Mouse (Mus musculus) mammary gland, adult 2 months (tissue): ENCODE measurements around the gene Lgals2. TPM values are rescaled to one million over a fixed set of nuclear protein-coding genes. Genes with fewer than 3 reads are reported as not detected.

Experiments
- polyA plus RNA-seq: library from polyadenylated mRNA; depleted of rRNA; stranded (reverse); fragments of >200 nt; gene quantifications from 2 replicates; pipeline ENCODE4 v1.2.3, GENCODE M21; 2012; ENCODE audit warnings: low replicate concordance; rRNA removed

Lgals2 gene
- not detected in 2 replicates for polyA plus RNA-seq

DNA sequence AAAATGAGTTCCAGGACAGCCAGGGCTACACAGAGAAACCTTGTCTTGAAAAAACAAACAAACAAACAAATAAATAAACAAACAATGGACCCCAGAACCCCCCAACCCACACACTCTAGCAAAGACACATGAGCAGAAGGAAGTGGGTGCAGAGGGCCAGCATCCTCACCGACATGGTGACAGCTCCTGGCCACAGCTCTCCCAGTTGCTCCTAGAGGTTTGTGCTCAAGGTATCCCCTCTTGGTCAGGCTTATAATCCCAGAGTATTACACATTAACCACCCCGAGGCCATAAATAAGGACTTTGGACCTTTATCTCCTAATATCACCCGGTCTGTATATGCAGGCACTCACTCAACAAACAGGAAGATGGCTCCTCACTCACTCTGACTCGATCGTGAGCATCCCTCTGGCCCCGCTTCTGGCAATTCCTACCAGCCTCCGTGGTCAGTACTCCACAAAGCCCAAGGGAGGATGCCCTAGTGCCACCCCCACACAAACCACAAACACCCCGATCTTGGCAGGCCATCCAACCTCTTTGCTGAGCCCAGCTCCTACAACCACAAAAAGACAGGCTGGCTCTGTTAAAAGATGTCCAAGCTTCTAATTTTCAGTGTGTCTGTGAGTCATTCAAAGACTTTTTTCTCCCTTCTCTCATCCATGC is at the start of gene Lgals2:
Lgals2 (minus strand) TSS at position 227 of the 663 bp plus-strand sequence.

DNA sequence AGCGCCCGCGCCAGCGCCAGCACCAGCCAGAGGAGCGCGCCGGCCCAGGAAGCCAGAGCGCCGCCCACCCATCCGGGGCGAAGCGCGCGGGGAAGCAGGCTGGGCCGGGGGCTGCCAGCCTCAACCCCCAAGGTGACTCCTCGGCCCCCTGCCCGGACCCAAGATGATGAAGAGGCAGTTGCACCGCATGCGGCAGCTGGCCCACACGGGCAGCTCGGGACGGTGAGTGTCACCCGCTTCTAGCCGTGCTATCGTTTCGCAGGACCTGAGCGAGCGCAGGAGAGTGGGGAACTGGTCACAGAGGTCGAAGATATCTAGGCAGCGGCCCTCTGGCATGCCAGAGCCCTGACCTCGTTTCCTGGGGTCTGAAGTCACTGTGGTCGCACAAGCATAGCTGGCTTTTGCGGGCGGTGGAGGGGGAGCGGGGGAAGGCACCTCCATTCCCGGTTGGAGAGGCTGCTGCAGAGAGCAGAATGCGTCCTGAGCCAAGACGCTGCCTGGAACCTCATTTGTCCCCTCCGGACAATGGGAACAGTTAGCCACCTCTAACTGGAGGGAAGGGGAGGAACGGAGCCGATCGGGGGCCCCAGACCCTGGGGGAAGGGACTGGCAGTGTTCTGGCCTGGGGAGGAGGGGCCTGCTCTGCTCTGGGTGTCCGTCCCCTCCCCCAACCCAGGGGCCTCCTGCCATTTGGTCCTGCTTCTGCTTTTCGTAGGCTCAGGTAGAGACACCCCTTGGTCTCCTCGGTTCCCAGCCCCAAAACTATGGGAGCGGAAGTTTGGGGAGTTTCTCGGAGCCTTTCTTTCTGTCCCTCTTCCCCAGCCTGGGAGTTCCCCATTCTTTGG is 44.6 kb upstream of the Lgals2 start, which contains the start of gene Sh3bp1:
Sh3bp1 (plus strand) TSS at position 29 of the 845 bp plus-strand sequence.

DNA sequence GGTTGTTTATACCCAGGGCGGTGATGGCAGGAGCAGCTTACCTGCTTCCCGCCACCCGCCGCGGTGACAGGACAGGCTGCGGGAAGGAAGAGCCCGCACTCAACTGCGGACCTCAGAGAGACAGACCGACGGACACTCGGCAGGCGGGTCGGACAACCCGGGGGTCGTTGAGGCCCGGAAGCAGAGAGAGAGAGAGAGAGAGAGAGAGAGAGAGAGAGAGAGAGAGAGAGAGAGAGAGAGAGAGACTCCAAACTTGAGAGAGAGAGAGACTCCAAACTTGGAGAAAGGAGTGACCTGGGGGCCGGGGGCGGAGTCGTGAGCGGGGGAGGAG is 44.0 kb upstream of the Lgals2 start, which contains the start of gene Gm49510:
Gm49510 (plus strand) TSS at position 259 of the 331 bp plus-strand sequence.

DNA sequence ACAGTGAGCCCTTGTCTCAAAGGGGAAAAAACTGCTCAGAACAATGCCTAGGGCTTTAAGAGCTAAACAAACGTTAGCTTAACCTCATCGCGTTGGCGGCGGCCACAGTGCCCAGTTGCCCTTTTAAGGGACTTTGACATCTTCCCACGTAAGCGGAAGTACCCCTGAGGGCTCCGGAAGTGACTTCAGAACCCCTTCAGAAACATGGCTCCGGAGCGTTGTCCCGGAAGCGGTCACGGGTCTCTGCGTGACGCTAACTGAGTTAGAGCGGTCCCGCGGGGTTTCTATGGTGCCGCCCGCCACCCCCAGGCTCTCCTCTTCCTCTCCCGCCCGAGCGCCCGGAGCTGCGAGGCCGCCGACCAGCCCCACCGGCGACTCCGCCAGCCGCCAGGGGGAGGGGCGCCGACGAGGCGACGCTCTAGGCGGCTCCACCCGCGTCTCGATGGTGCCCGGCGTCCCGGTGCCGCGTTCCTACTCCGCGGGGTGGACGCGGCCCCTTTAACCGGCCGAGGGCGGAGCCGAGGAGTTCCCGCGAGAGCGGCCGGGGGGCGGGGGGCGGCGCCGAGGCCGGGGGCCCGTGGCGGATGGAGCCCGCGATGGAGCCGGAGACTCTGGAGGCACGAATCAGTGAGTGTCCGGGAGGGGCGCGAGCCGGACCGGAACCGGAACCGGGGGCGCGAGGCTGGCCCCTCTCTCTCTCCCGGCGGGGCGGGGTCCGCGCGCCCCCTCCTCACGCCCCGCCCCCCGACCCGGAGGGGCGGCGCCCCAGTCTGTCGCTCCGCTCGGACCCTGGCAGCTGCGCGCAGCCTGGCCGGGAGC is 21.9 kb upstream of the Lgals2 start, which contains the start of gene Gga1:
Gga1 (plus strand) TSS at position 200 of the 819 bp plus-strand sequence.

DNA sequence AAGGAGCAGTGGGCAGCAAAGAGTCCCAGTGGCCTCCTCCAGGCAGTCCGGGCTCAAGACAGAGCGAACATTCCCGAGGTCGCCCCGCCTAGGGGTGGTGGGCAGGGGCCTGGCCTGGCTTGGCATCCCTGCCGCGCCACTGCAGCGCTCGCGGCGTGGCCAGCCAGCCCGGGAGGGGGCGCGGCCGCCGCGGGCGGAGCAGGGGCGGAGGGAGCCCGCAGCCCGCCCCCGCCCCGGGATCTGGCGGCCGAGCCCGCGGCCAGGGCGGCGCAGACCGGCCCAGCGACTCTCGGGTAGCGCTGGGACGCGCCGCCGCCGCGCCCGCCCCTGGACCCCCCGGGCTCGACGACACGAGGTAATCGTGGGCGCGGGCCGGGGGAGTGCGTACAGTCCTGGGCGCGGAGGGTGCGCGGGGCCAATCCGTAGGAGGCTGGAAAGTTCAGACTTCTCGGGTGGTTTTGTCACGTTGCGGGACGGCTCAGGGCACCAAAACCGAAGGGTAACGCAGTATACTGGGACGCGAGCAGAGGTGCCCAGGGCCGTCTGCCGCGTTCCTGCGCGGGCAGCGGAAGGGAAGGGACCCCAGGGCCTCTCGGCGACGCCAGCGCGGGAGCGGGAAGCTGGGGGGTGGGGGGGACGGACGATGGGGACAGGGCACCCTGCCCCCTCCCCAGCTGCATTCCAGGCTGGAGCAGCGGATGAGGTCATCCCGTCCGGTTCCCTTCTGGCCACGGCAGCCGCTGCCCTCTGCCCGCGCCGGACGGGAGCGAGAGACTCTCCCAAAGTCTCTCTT is 12.8 kb downstream of the Lgals2 start, which contains the start of gene Cdc42ep1:
Cdc42ep1 (plus strand) TSS at position 254 of the 793 bp plus-strand sequence.

DNA sequence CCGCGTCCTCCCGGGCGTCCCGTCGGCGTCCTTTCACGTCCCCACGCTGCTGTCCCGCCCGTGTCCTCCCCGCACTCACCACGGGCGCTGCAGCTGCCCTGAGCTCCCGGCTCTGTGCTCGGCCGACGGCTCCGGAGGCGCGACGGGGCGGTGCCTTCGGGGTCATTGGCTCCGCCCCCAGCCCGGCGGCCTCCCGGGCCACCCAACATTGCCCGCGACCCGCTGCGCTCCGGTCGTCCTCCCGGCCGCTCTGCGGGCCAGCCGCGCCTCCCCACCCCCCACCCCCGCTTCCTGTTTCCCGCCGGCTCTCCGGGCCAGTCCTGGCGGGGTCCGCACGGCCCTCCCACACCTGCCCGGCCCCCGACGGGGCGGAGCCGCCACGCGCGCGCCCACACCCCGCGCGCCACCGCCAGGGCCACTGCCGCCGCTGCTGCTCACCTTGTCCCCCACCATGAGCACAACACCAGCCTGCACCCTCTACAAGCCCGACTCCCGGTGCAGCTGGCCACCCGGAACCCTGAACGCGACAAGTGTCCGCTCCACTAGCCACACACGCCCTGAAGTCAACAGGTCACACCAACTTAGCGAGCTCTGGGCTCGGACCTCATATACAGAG is 52.4 kb downstream of the Lgals2 start, which contains the start of gene Card10:
Card10 (minus strand) TSS at position 267 of the 616 bp plus-strand sequence.

Other genes with a start within 250 kb of the Lgals2 start
- 0.10 and 0.24 TPM in 2 replicates for gene Elfn2, start 136.8 kb downstream of the Lgals2 start, polyA plus RNA-seq
- gene Mfng, start 82.1 kb downstream of the Lgals2 start, polyA plus RNA-seq, result 124 and 195 TPM in 2 replicates
- 43.6 and 44.1 TPM in 2 replicates for gene Card10, start 52.5 kb downstream of the Lgals2 start, polyA plus RNA-seq
- 114 and 140 TPM in 2 replicates for gene Cdc42ep1, start 12.9 kb downstream of the Lgals2 start, polyA plus RNA-seq
- gene Gga1, start 21.7 kb upstream of the Lgals2 start, polyA plus RNA-seq, result 83.0 and 149 TPM in 2 replicates
- 0.09 TPM in 1 of 2 replicates, not detected in the other for gene Gm49510, start 44.1 kb upstream of the Lgals2 start, polyA plus RNA-seq
- gene Sh3bp1, start 44.2 kb upstream of the Lgals2 start, polyA plus RNA-seq, result 123 and 282 TPM in 2 replicates
- gene Pdxp, start 58.4 kb upstream of the Lgals2 start, polyA plus RNA-seq, result 7.8 and 22.8 TPM in 2 replicates
- gene Lgals1, start 71.2 kb upstream of the Lgals2 start, polyA plus RNA-seq, result 905 and 1,106 TPM in 2 replicates
- gene Nol12, start 79.4 kb upstream of the Lgals2 start, polyA plus RNA-seq, result 19.9 and 29.9 TPM in 2 replicates
- 62.5 and 82.9 TPM in 2 replicates for gene Triobp, start 92.2 kb upstream of the Lgals2 start, polyA plus RNA-seq
- 54.9 and 109 TPM in 2 replicates for gene H1f0, start 172.9 kb upstream of the Lgals2 start, polyA plus RNA-seq
- 0.22 and 2.2 TPM in 2 replicates for gene Galr3, start 186.4 kb upstream of the Lgals2 start, polyA plus RNA-seq
- 50.2 and 76.0 TPM in 2 replicates for gene Ankrd54, start 207.4 kb upstream of the Lgals2 start, polyA plus RNA-seq
- 133 and 209 TPM in 2 replicates for gene Eif3l, start 219.7 kb upstream of the Lgals2 start, polyA plus RNA-seq